Mouse (Mus musculus) C2C12 (cell line): ENCODE measurements around the gene Spag16.

Source experiments
- CTCF ChIP-seq: IDR thresholded peaks from one replicate; pipeline ENCODE4 v1.5.1; 2011; ENCODE audit not compliant: control insufficient read depth, insufficient read depth, insufficient read length
- MYOG ChIP-seq: IDR thresholded peaks from one replicate; pipeline ENCODE4 v1.6.1; 2011; ENCODE audit not compliant: control insufficient read depth, insufficient read length; ENCODE audit errors: extremely low read depth

DNA sequence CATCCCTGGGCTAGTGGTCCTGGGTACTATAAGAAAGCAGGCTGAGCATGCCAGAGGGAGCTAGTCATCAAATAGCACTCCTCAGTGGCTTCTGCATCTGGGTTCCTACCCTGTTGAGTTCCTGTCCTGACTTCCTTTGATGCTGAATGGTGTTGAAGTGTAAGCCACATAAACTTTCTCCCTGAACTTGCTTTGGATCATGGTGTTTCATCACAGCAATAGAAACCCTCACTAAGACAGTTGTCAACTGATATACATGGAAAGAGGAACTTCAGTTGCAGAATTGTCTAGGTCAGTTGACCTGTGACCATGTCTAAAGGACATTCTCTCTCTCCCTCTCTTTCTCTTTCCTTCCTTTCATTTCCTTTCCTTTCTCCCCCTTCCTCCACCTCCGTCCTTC, 3.8 kb downstream of the Spag16 start:
- no peak for TF ChIP-seq CTCF
- TF ChIP-seq MYOG = no peak
